Mouse (Mus musculus): ENCODE measurements at regions not wholly inside any gene's neighbourhood (a gene's known extent, or its start where the extent isn't known, plus 50 kb on each side); places are given as distances from the start of the nearest gene placed in this dataset.

DNA sequence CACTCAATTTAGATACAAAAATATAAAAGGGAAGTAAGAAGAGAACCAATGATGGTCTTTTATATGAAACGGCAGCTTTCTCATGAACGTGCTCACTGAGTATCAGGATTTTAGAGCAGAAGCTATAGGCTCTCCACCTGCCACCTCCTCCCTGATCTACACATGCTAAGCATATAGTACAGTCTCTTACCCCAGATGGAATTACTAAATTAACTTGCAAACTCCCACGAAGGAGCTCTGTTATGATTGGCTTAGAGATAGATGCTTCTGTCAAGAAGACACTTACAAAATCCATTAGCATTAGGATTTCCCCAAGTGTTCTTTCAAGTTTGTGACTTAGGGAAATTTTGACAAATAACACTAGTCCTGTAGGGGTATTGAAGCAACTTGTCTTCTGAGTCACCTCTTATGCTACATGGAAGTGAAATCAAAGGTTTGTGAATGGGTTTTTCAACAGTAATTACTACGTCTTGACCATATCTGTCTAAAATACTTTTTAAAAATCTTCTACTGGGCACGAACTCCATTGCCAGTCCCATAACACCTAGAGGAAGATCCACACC lies 60.6 kb downstream of the Crygs start:
- DNase-seq (ENCODE audit: low spot score): no peak

GRCm38 (mm10) chr16:22744121-22744855 lies 67.1 kb downstream of the Crygs start:
- no peak for DNase-seq (ENCODE audit: low spot score)

DNA sequence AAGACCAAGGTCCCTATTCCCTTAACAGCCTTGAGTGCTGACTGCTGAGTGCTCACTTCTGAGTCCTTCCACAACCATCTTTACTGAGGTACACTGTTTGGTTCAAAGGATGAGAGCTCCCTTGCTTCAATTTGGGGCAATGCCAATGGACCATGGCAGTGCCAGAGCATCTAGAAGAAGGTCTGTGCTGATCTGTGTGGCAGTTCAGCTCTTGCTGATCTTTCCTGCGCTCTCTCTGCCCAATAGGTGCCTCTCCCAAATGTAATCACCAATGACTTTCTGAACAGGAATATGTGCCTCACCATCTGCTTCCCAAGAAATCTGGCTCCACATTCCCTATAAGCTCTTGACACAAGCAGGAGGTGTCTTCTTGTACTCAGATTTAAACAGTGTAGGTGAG lies 67.9 kb downstream of the Crygs start:
- DNase-seq (ENCODE audit: low spot score): no peak

DNA sequence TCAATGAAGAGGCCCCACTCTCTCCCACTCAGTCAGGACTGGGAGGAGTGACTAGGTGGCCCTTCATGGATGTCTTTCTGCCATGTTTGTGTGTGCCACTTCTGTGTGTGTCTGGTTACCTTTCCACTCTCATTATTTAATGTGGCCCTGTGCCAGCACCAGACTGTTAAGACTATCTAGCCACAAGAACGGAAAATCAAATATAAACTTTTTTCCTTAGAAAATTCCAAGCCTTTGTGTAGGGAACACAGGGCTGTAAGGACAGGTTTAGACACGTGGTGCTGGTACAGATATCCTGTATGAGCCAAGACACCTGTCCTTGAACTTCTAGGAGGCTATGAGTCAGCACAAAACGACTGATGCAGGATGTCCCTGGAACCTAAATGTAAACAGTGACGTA lies 69.9 kb downstream of the Crygs start:
- DNase-seq (ENCODE audit: low spot score): peak; percentile 14

GRCm38 (mm10) chr16:22734529-22735022 lies 76.8 kb downstream of the Crygs start:
- DNase-seq (ENCODE audit: low spot score): no peak

DNA sequence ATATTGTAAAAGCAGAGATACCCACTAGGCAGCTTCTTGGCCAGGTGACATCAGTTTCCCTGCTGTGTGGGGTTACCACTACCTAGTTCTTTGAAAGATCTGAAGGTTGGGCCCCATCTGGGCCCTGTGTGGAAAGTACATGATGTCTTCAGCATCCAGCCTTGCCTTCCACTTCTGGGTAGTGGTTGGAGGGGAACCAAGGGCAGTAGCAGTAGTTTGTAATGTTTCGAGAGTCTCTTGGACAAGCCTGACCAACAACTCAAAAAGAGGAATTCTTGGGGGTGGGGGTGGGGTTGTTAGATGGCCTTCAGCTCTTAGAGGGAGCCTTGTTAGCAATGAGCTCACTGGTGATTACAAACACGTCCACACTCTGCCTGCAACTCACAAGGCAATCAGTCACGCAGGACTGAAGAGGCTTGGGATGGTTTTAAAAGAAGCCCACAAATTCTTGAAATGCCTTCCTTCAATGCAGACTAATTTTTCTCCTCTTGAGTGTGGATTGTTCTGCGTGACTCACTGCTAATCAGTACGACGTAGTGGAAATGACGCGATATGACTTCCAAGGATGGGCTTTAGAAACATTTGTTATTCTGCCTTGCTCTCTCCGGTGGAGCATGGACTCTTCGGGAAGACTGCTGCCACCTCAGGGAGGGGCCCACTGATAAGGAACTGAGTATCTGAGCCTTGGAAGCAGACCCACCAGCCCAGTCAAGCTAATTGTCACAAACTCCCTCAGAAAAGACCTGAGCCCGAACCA lies 76.9 kb upstream of the Dgkg start:
- no peak for DNase-seq (ENCODE audit: low spot score)

- DNase-seq (ENCODE audit: low spot score): no peak
Measured at GRCm38 (mm10) chr16:22729096-22729495, 72.1 kb upstream of the Dgkg start.

DNA sequence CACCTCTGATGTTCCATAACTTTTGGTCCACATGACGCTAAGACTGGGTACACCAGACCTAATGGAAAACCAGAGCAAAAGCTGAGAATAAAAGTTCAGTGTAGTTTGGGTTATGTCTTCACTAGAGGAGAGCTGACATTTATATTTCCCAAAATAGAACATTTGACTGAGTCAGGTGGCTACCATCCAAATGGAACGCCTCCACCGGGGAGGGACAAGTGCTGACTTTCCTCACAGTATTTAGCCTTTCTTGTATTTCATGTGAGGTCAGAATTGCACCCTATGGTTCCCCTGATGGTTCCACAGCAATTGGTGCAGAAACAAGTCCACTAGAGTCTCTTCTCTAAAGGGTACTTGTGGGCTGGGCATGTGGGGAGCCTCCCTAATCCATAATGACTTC lies 68.2 kb upstream of the Dgkg start:
- no peak for DNase-seq (ENCODE audit: low spot score)

DNA sequence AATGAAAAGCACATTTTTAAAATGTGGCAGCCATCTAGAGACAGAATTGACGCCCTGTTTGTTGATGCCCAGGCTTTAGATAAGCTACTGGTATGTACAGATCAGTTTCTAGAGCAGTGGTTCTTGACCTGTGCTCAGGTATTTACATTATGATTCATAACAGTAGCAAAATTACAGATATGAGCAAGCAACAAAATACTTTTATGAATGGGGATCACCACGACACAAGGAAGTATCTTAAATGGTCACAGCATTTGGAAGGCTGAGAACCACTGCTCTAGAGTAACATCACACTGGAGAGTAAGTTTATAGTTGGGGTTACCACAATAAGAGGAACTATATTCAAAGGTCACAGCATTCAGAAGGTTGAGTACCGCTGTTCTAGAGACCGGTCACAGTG lies 66.3 kb upstream of the Dgkg start:
- no peak for DNase-seq (ENCODE audit: low spot score)

- no peak for DNase-seq (ENCODE audit: low spot score)
Measured at GRCm38 (mm10) chr16:22719791-22720190, 62.8 kb upstream of the Dgkg start.

- DNase-seq (ENCODE audit: low spot score): no peak
Measured at GRCm38 (mm10) chr16:22719304-22719703, 62.3 kb upstream of the Dgkg start.

- no peak for DNase-seq (ENCODE audit: low spot score)
Measured at GRCm38 (mm10) chr16:22717462-22717861, 60.4 kb upstream of the Dgkg start.

- no peak for DNase-seq (ENCODE audit: low spot score)
Measured at GRCm38 (mm10) chr16:22716306-22716830, 59.3 kb upstream of the Dgkg start.

DNA sequence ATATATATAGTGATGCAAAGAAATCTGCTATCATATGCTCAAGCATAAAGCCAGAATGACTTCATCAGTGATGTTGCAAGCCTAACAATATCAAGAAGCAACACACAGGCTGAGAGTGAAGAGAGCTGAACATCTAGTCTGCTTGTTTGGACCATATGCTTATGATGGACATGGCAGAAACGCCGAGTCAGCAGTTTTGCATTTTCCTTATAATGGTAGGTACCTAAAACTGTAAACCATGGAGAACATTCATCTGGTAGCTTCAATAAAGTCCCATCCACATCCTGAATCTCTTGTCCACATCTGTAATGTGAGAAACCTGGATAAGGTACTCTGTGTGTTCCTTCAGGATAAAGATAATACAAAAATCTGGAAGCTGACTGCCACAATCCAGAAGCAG lies 57.3 kb upstream of the Dgkg start:
- DNase-seq (ENCODE audit: low spot score): no peak

GRCm38 (mm10) chr16:22708768-22709167 lies 51.7 kb upstream of the Dgkg start:
- no peak for DNase-seq (ENCODE audit: low spot score)

Data from lung, postnatal 25 days (tissue).